Mouse (Mus musculus): ENCODE measurements around the gene Anp32b.

Anp32b gene

DNA sequence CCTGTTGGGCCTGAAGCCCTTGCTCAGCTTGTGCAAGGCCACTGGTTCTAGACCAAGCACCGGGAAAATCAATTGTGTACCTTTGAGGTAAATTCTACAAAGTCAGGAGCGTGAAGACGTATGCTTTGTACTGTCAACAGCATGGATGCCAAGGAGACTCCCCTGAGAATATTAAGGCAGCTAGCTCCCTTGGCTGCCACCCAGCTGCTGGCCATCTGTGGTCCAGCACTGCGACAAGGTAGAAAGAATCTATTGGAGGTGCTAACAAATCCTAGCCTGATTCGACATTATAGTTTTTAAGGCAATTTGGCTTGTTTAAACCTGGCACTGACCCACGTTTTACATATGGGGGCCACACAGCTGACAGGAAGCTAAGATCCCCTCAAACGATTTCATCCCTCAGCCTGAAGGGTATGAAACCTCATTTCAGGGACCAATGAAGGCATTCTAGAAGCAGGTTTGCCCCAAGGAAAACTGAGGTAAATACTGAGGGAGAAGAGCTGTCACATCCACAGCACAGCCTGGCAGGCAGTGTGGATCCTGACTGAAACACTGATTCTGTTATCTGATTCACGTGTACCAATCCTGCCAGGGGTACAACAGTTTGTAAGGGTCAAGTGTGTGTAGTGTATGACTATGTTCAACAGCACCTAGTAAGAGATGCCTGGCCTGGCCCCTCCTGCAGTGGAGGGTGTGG is 54.8 kb downstream of the Anp32b start:
- DNase-seq (ENCODE audit: low read depth), result no peak

DNA sequence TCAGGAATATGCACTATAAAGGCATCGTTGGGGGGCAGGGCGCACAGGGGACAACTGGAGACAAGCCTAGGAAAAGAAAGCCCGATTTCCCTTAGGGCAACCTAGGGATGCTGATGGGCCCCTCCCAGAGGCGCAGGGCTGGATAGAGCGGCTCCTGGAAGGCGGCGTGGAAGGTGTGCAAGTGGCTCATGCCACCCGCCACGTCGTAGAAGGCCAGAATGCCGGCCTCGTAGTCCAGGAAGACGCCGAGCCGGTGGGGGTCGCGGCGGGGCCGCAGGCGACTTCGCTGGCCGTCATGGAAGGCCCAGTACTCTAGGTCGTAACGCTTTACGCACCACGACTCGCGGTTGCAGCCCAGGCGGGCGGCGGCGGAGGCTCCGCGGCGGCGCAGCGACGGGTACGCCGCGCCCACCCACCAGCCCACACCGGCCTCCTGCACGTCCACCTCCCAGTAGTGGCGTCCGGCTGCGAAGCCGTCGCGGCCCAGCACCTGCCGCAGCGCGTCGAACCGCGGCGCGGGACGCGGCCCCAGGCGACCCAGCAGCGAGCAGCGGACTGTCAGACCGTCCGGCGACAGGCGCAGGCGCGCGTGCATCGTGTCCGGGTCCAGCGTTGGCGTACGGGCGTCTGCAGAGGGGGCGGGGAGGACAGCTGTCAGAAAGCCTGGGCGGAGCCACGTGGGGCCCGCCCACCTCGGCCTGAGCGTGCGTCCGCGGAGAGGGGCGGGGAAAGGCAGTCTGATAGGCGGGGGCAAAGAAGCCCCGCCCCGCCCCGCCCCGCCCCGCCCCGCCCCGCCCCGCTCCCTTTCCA is 56.3 kb downstream of the Anp32b start:
- peak; percentile 88 for DNase-seq (ENCODE audit: low read depth)

DNA sequence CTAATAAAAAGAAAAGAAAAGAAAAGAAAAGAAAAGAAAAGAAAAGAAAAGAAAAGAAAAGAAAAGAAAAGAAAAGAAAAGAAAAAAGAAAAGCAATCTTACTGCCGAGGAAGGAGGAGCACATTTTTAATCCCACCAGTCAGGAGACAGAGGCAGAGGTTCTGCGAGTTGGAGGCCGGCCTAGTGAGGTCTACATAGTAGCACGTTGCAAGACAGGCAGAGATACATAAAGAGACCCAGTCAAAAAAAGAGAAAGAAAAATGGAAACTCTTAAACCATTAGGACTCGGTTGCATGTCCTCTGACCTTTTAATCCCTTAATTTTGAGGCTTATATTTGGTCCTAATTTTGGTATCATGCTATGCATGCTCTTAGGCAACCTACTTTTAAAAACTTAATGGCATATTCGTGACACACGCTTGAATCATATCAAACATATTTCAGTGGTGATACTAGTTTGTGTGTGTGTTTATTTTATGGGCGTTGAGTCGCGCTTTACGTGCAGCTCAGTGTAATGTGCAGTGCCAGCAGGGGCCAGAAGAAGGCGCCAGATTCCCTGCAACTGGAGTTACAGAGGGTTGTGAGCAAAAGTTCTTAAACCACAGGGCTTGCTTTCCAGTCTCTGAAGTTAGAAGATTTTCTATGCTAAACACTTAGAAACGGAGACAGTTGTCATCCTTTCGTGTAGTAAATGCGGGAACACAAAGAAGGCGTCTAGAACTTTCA is 57.2 kb downstream of the Anp32b start:
- DNase-seq (ENCODE audit: low read depth), result peak; percentile 90

DNA sequence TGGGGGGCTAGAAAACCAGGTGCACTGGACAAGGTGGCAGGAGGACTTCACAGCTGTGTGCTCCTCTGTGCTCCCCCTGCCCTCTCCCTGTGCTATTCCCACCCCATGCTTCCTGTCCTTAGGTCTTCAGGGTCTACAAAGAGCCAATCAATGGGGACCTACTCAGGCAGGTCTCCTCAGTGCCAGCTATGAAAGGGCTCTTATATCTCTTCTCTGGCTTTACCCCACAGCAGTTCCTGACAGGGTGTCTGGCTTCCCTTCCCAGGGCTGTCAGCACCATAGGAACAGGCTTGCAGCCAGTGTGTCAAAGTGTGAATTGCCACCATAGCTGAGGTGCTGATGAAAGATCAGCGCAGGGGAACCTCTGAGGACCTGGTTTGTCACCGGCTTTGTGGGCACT is 69.8 kb downstream of the Anp32b start:
- no peak for DNase-seq (ENCODE audit: low read depth)

DNA sequence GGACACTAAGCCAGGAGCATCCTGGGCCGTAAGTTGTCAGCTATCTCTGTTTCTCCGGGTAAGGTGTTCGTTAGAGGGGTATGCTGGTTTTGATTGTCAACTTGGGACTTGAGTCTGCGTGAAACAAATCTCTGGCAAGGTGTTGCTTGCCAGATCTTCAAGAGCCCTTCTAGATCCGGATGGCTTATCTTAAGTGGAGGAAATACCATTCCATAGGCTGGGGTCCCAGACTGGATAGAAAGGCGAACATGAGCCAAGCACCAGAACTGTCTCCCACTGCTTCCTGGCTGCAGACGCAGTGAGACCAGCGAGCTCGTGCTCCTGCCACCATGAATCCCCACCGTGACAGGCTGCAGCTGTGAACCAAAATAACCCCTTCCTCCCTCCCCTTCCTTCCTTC is 70.8 kb downstream of the Anp32b start:
- no peak for DNase-seq (ENCODE audit: low read depth)
